Mouse (Mus musculus) kidney, embryonic 16.5 days (tissue): ENCODE results near the gene Tmprss7. TPM values are rescaled to one million over a fixed set of nuclear protein-coding genes. Genes with fewer than 3 reads are reported as not detected.

ENCODE experiments used
- ATAC-seq: fragments of 200-750 bp; cut with Nextera tagmentation; 2 replicates; pipeline ENCODE4 v1.8.0; 2017; ENCODE audit warnings: moderate TSS enrichment; ENCODE audit not compliant: low FRiP score, low TSS enrichment
- H3K27ac ChIP-seq: fragments of 300-500 bp; sonication (generic); 2 replicates; pipeline ENCODE4 v1.5.1; 2014; ENCODE audit warnings: low read length
- H3K27me3 ChIP-seq: fragments of 300-500 bp; sonication (generic); 2 replicates; pipeline ENCODE4 v1.6.1; 2014; ENCODE audit warnings: low read length, control low read depth, mixed read lengths; ENCODE audit not compliant: insufficient read depth
- H3K36me3 ChIP-seq: fragments of 300-500 bp; sonication (generic); 2 replicates; pipeline ENCODE4 v1.6.1; 2014; ENCODE audit warnings: low read length, control low read depth, mixed read lengths; ENCODE audit not compliant: insufficient read depth
- H3K4me1 ChIP-seq: fragments of 300-500 bp; sonication (generic); 2 replicates; pipeline ENCODE4 v1.6.1; 2014; ENCODE audit warnings: low read length, control low read depth, mixed read lengths; ENCODE audit not compliant: insufficient read depth
- H3K4me2 ChIP-seq: fragments of 300-500 bp; sonication (generic); replicated peaks from 2 replicates; pipeline ENCODE4 v1.6.1; 2014; ENCODE audit warnings: low read depth, low read length
- H3K4me3 ChIP-seq: fragments of 300-500 bp; sonication (generic); 2 replicates; pipeline ENCODE4 v1.5.1; 2014; ENCODE audit warnings: mild to moderate bottlenecking, low read length
- H3K9ac ChIP-seq: fragments of 300-500 bp; sonication (generic); replicated peaks from 2 replicates; pipeline ENCODE4 v1.6.1; 2014; ENCODE audit warnings: low read length
- H3K9me3 ChIP-seq: fragments of 300-500 bp; sonication (generic); 2 replicates; pipeline ENCODE4 v1.6.1; 2016; ENCODE audit warnings: low read length, control low read depth
- WGBS: fragments of 180-500 bp; shearing (Covaris S2); extraction: QIAGEN DNeasy Blood & Tissue Kit; methylation state at CpG from one replicate; pipeline ENCODE4 v1.1.7; 2014; 5-methylcytosine and 5-hydroxymethylcytosine counted together
- polyA plus RNA-seq: library from polyadenylated mRNA; unstranded; fragments of >200 nt; fragmentation: Nextera tagmentation; extraction: Ambion mirVana; gene quantifications from 2 replicates; pipeline ENCODE4 v1.2.1, GENCODE M21; 2015

The Tmprss7 gene
- polyA plus RNA-seq, 1 experiment from 2014 or later, result 0.10 TPM

GRCm38 (mm10) chr16:45720022-45720630 is 26.7 kb upstream of the Tmprss7 start:
- ATAC-seq, result no peak
- no peak overlapping the region for H3K4me3 ChIP-seq
- H3K36me3 ChIP-seq, result no peaks in the 10 kb centered on the region
- H3K4me1 ChIP-seq, result peaks cover 12% of the 10 kb centered on the region
- no peaks in the 10 kb centered on the region for H3K27me3 ChIP-seq
- H3K9ac ChIP-seq, result no peak overlapping the region
- no peak overlapping the region for H3K4me2 ChIP-seq
- H3K27ac ChIP-seq, result no peak overlapping the region
- peaks cover 6% of the 10 kb centered on the region; the same call in 1 of the 2 replicates for H3K9me3 ChIP-seq
- 82% methylated on average over 10 of the region's 10 CpGs for WGBS

GRCm38 (mm10) chr16:45718296-45718695 is 24.8 kb upstream of the Tmprss7 start:
- WGBS, result 96% methylated on average over 4 of the region's 4 CpGs
- Histone ChIP-seq H3K9ac (no peak overlapping the region), H3K4me2 (no peak overlapping the region), H3K36me3 (no peaks in the 10 kb centered on the region), H3K9me3 (peaks cover 6% of the 10 kb centered on the region; the same call in 1 of the 2 replicates), H3K4me1 (no peaks in the 10 kb centered on the region), H3K27me3 (no peaks in the 10 kb centered on the region), H3K27ac (no peak overlapping the region), H3K4me3 (no peak overlapping the region)
- ATAC-seq, result no peak

- Histone ChIP-seq H3K4me3 (no peak overlapping the region), H3K9ac (no peak overlapping the region), H3K4me2 (no peak overlapping the region), H3K36me3 (no peaks in the 10 kb centered on the region), H3K27me3 (no peaks in the 10 kb centered on the region), H3K9me3 (peaks cover 6% of the 10 kb centered on the region; the same call in 1 of the 2 replicates), H3K27ac (no peak overlapping the region), H3K4me1 (no peaks in the 10 kb centered on the region)
- no peak for ATAC-seq
- WGBS, result 75% methylated on average over 5 of the region's 5 CpGs
Measured at GRCm38 (mm10) chr16:45714489-45715150, 21.2 kb upstream of the Tmprss7 start.

- no peak overlapping the region for H3K9ac ChIP-seq
- ATAC-seq, result no peak
- no peaks in the 10 kb centered on the region for H3K27me3 ChIP-seq
- H3K36me3 ChIP-seq, result no peaks in the 10 kb centered on the region
- H3K4me1 ChIP-seq, result no peaks in the 10 kb centered on the region
- H3K9me3 ChIP-seq, result peaks cover 6% of the 10 kb centered on the region; the same call in 1 of the 2 replicates
- H3K27ac ChIP-seq, result no peak overlapping the region
- H3K4me2 ChIP-seq, result no peak overlapping the region
- H3K4me3 ChIP-seq, result no peak overlapping the region
- 74% methylated on average over 1 of the region's 1 CpGs for WGBS
Measured at GRCm38 (mm10) chr16:45713878-45714277, 20.4 kb upstream of the Tmprss7 start.

GRCm38 (mm10) chr16:45713261-45713660 is 19.8 kb upstream of the Tmprss7 start:
- H3K27me3 ChIP-seq, result no peaks in the 10 kb centered on the region
- no peaks in the 10 kb centered on the region for H3K4me1 ChIP-seq
- H3K36me3 ChIP-seq, result no peaks in the 10 kb centered on the region
- WGBS, result 84% methylated on average over 4 of the region's 5 CpGs
- peaks cover 6% of the 10 kb centered on the region; the same call in 1 of the 2 replicates for H3K9me3 ChIP-seq
- ATAC-seq, result no peak
- H3K4me2 ChIP-seq, result no peak overlapping the region
- no peak overlapping the region for H3K9ac ChIP-seq
- H3K27ac ChIP-seq, result no peak overlapping the region
- H3K4me3 ChIP-seq, result no peak overlapping the region

GRCm38 (mm10) chr16:45711263-45711662 is 17.8 kb upstream of the Tmprss7 start:
- Histone ChIP-seq H3K9me3 (peaks cover 6% of the 10 kb centered on the region; the same call in 1 of the 2 replicates), H3K9ac (no peak overlapping the region), H3K4me3 (no peak overlapping the region), H3K4me2 (no peak overlapping the region), H3K36me3 (no peaks in the 10 kb centered on the region), H3K27me3 (no peaks in the 10 kb centered on the region), H3K27ac (no peak overlapping the region), H3K4me1 (no peaks in the 10 kb centered on the region)
- peak; percentile 71 for ATAC-seq
- 60% methylated on average over 7 of the region's 7 CpGs for WGBS

GRCm38 (mm10) chr16:45699301-45699700 is 5.8 kb upstream of the Tmprss7 start:
- Histone ChIP-seq H3K4me1 (no peaks in the 10 kb centered on the region), H3K9me3 (no peaks in the 10 kb centered on the region), H3K27ac (no peak overlapping the region), H3K27me3 (no peaks in the 10 kb centered on the region), H3K4me2 (no peak overlapping the region), H3K4me3 (no peak overlapping the region), H3K9ac (no peak overlapping the region), H3K36me3 (no peaks in the 10 kb centered on the region)
- no peak for ATAC-seq
- 68% methylated on average over 5 of the region's 5 CpGs for WGBS

- Histone ChIP-seq H3K36me3 (no peaks in the 10 kb centered on the region), H3K4me3 (no peak overlapping the region), H3K27me3 (no peaks in the 10 kb centered on the region), H3K9ac (no peak overlapping the region), H3K4me2 (no peak overlapping the region), H3K4me1 (no peaks in the 10 kb centered on the region), H3K9me3 (no peaks in the 10 kb centered on the region), H3K27ac (no peak overlapping the region)
- no peak for ATAC-seq
- 80% methylated on average over 6 of the region's 6 CpGs for whole genome bisulfite sequencing
Measured at GRCm38 (mm10) chr16:45697996-45698395, 4.5 kb upstream of the Tmprss7 start.

GRCm38 (mm10) chr16:45695445-45696160 is 2.1 kb upstream of the Tmprss7 start:
- H3K4me2 ChIP-seq, result no peak overlapping the region
- H3K27ac ChIP-seq, result no peak overlapping the region
- 0 out of 2 replicates have a peak, but pooled peaks have one; percentile 23 for ATAC-seq
- H3K9me3 ChIP-seq, result no peaks in the 10 kb centered on the region
- H3K27me3 ChIP-seq, result no peaks in the 10 kb centered on the region
- 73% methylated on average over 9 of the region's 9 CpGs for WGBS
- no peak overlapping the region for H3K4me3 ChIP-seq
- H3K4me1 ChIP-seq, result no peaks in the 10 kb centered on the region
- H3K36me3 ChIP-seq, result no peaks in the 10 kb centered on the region
- no peak overlapping the region for H3K9ac ChIP-seq

GRCm38 (mm10) chr16:45692851-45693250 is 607 bp downstream of the Tmprss7 start:
- 0 out of 2 replicates have a peak, but pooled peaks cover 5% of the 10 kb centered on the region for H3K4me1 ChIP-seq
- H3K36me3 ChIP-seq, result no peaks in the 10 kb centered on the region
- 77% methylated on average over 3 of the region's 3 CpGs for WGBS
- ATAC-seq, result no peak
- no peak overlapping the region for H3K4me2 ChIP-seq
- no peaks in the 10 kb centered on the region for H3K27me3 ChIP-seq
- no peak overlapping the region for H3K4me3 ChIP-seq
- no peak overlapping the region for H3K9ac ChIP-seq
- no peak overlapping the region for H3K27ac ChIP-seq
- H3K9me3 ChIP-seq, result no peaks in the 10 kb centered on the region
